Mouse (Mus musculus) Patski (cell line): ENCODE data around the gene Mid1. TPM values are rescaled to one million over a fixed set of nuclear protein-coding genes. Genes with fewer than 3 reads are reported as not detected.
A peak's percentile ranks its signal among the peaks of the same experiment; 100 is the strongest.
"Not testable (repeated sequence)": the region's sequence is repeated elsewhere in the genome, so short reads cannot be mapped to it uniquely, and the experiment has no call there.

Experiments
- ATAC-seq: fragments of 100-300 bp; one replicate; pipeline ENCODE4 v1.8.0; 2021
- CTCF ChIA-PET: fragments of 350-600 bp; sonication (Branson Sonifier 250); formaldehyde crosslinking; loops from one replicate; lab custom pipeline; 2022; ENCODE audit warnings: inconsistent platforms; lab: Charles Lee
- POLR2A ChIA-PET: fragments of 350-600 bp; sonication (Branson Sonifier 250); formaldehyde crosslinking; loops from one replicate; lab custom pipeline; 2022; ENCODE audit warnings: antibody characterized with exemption, inconsistent platforms; lab: Charles Lee
- DNase-seq: peaks from one replicate; pipeline ENCODE4 v3.0.0-alpha.2; 2011; ENCODE audit warnings: low read depth, low spot score
- H3K27me3 ChIP-seq: fragments of 371-371 bp; one replicate; pipeline ENCODE4 v1.5.1; 2021
- CTCF ChIP-seq: fragments of 100-300 bp; IDR thresholded peaks from one replicate; pipeline ENCODE4 v1.5.1; 2021
- in situ Hi-C: fragments of 300-500 bp; cut with MboI; formaldehyde crosslinking; loops from 3 replicates; pipeline ENCODE4 v1.11.1; 2018; ENCODE audit warnings: low pct_unique_long_range_greater_than_20kb, mixed read lengths
- polyA plus RNA-seq: library from polyadenylated mRNA; unstranded; gene quantifications from one replicate; pipeline ENCODE4 v1.2.3, GENCODE M21; 2021

Gene Mid1
- polyA plus RNA-seq, 1 experiment from 2014 or later = 105 TPM

DNA sequence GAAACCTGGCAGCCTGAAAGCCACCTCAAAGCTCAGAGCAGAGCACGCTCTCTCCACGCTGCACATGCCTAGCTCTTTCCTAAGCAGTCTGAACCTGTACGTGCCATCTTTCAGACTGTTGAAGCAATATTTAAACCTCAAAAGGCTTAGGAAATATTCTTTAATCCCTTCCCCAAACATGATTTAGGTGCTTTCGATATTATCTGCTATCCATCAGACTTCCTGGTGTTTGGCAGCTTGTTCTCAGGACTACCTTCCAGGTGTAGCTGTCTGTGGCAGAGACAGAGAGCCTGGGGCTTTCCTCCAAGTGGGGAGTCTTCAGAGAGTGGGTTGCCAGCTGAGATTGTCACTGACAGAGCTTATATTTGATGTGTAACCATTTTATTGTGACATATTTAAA, 255.5 kb downstream of the Mid1 start:
- in situ Hi-C loops = no loop called here

GRCm38 (mm10) chrX:169950596-169950995, 265.6 kb downstream of the Mid1 start:
- in situ Hi-C loops = no loop called here
- no peaks in the 10 kb centered on the region for H3K27me3 ChIP-seq
- ATAC-seq = no peak
- no peak for TF ChIP-seq CTCF
- DNase-seq = no peak
- ChIA-PET CTCF (interaction anchor here (1.5 to 1.8 kb wide), 2 partner anchors 10 to 17 kb away, joined by 4 to 7 read pairs; no protein-coding TSS in a partner anchor), POLR2A (no interaction called here)

More for the DNA sequence above, 255.5 kb downstream of the Mid1 start:
- H3K27me3 ChIP-seq = no peaks in the 10 kb centered on the region
- ChIA-PET CTCF (interaction anchor here (1.3 kb wide), 1 partner anchor 18 kb away, joined by 3 read pairs; no protein-coding TSS in a partner anchor), POLR2A (no interaction called here)
- no peak for DNase-seq
- no peak for ATAC-seq
- TF ChIP-seq CTCF = no peak

- ChIA-PET CTCF (no interaction called here), POLR2A (no interaction called here)
- in situ Hi-C loops = no loop called here
- H3K27me3 ChIP-seq = no peaks in the 10 kb centered on the region
- DNase-seq (no peak), ATAC-seq (no peak)
- TF ChIP-seq CTCF = no peak
Measured at GRCm38 (mm10) chrX:169969337-169969736, 284.3 kb downstream of the Mid1 start.

DNA sequence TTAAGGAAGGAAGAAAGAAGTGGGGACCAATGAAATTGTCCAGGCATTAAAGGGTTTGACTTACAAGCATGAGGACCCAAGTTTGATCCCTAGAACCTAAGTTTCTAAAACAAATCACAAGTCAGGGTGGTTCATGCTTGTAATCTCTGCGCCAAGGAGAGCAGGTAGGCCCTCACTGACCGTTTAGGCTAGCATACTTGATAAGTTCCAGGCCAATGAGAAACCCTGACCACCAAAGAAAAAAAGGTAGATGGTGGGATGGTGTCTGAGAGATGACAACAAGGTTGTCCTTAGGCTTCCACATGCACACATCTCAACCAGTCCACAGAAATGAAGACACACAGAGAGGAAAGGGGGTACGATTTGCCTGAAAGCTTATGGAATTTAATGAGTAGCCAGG, 284.8 kb downstream of the Mid1 start:
- CTCF ChIA-PET, in situ Hi-C loops, H3K27me3 ChIP-seq, ATAC-seq, POLR2A ChIA-PET, DNase-seq: not testable (repeated sequence)

DNA sequence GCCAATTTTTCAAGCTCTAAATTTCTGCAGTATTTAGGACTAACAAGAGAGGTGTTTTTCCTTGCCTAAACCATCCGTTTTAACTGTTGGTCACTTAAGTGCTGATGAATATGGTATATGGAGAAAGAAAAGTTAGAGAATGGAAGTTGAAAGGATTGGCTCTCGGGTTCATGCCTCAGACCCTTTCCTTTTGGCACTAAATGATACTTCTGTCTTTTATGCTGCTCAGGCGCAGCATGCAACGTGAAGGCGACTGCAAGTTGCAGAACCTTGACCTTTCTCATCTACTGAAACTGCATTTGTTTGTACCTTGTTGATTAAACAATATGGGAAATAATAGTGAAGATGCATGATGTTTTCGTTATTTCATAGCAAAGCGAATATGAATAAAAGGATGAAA, 285.5 kb downstream of the Mid1 start:
- ATAC-seq, DNase-seq, in situ Hi-C loops, CTCF ChIA-PET, H3K27me3 ChIP-seq, POLR2A ChIA-PET: not testable (repeated sequence)

DNA sequence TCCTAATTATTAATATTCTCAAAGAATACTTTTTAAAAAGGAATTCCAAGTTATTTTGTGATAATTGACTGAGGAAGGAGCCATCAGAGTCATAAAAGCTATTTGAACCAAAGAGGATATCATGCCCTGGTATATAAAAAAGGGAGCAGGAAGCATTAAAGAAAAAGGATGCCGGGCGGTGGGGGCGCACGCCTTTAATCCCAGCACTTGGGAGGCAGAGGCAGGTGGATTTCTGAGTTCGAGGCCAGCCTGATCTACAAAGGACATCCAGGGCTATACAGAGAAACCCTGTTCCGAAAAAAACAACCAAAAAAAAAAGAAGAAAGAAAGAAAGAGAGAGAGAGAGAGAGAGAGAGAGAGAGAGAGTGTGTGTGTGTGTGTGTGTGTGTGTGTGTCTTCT, 286.6 kb downstream of the Mid1 start:
- POLR2A ChIA-PET, CTCF ChIA-PET, DNase-seq, ATAC-seq, in situ Hi-C loops, H3K27me3 ChIP-seq: not testable (repeated sequence)

DNA sequence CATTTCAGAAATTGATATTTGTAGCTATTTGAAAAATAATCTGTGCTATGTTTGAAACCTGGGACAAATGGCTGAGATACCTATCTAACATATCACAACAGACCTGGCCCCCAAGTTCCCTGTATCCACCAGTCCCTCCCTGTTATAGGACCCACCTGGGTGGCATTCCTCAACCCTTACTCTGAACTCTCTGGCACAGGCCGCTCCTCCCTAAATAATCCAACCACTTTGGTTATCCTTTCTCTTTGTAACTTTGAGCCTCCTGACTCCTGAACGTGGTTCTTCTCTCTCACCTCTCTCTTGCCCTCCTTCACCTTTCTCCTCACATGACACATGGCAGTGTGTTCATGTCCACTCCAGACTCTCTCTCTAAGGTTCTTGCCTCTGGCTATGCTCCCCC, 287.1 kb downstream of the Mid1 start:
- ATAC-seq, POLR2A ChIA-PET, DNase-seq, in situ Hi-C loops, H3K27me3 ChIP-seq, CTCF ChIA-PET: not testable (repeated sequence)

GRCm38 (mm10) chrX:169972791-169973494, 287.9 kb downstream of the Mid1 start:
- ATAC-seq, CTCF ChIA-PET, DNase-seq, POLR2A ChIA-PET, in situ Hi-C loops: not testable (repeated sequence)
- peaks cover 13% of the 10 kb centered on the region for H3K27me3 ChIP-seq

GRCm38 (mm10) chrX:169973806-169974205, 288.8 kb downstream of the Mid1 start:
- peaks cover 14% of the 10 kb centered on the region for H3K27me3 ChIP-seq
- DNase-seq, POLR2A ChIA-PET, ATAC-seq, CTCF ChIA-PET, in situ Hi-C loops: not testable (repeated sequence)

- CTCF ChIA-PET, ATAC-seq: not testable (repeated sequence)
Measured at GRCm38 (mm10) chrX:169974456-169974855, 289.5 kb downstream of the Mid1 start.

GRCm38 (mm10) chrX:169974974-169975373, 290.0 kb downstream of the Mid1 start:
- H3K27me3 ChIP-seq = peaks cover 14% of the 10 kb centered on the region
- in situ Hi-C loops = loop anchor here (5.0 kb wide), 1 partner anchor 173 kb away; no protein-coding TSS in a partner anchor
- DNase-seq, CTCF ChIA-PET, POLR2A ChIA-PET: not testable (repeated sequence)
- peak; percentile 37 for ATAC-seq

More at GRCm38 (mm10) chrX:169974456-169974855, 289.5 kb downstream of the Mid1 start:
- DNase-seq, POLR2A ChIA-PET, in situ Hi-C loops: not testable (repeated sequence)
- peaks cover 14% of the 10 kb centered on the region for H3K27me3 ChIP-seq

GRCm38 (mm10) chrX:169975681-169976131, 290.7 kb downstream of the Mid1 start:
- ATAC-seq = peak; percentile 44
- CTCF ChIA-PET, DNase-seq, POLR2A ChIA-PET: not testable (repeated sequence)
- H3K27me3 ChIP-seq = peaks cover 14% of the 10 kb centered on the region
- in situ Hi-C loops = loop anchor here (5.0 kb wide), 1 partner anchor 173 kb away; no protein-coding TSS in a partner anchor

GRCm38 (mm10) chrX:169976340-169976739, 291.3 kb downstream of the Mid1 start:
- in situ Hi-C loops = loop anchor here (5.0 kb wide), 1 partner anchor 174 kb away; no protein-coding TSS in a partner anchor
- H3K27me3 ChIP-seq = peaks cover 14% of the 10 kb centered on the region
- DNase-seq, POLR2A ChIA-PET, ATAC-seq, CTCF ChIA-PET: not testable (repeated sequence)

DNA sequence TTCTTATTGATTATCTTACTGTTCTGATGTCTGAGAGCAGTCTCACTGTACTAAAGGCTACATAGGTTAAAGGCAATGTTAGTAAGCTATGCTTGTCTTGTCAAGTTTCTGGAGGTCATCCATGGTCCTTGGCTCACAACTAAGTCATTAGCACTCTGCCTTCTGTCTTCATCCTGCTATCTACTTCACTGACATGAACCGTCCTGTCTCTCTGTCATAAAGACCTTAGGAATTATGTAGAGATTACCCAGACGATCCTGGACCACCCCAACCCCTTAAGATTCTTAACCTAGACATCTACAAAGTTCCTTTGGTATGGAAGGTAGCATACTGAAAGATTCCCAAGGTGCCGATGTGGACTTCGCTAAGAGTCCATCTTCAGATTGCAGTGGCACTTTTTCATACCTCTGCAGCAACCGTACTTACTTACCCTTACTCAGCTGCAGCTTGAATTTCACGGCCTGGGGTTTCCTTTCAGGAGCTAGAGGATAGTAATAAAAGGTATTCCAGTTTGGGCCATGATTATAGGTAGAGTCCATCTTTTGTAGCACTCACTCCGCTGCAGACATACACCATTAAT, 292.9 kb downstream of the Mid1 start:
- ATAC-seq, DNase-seq, POLR2A ChIA-PET, CTCF ChIA-PET: not testable (repeated sequence)
- H3K27me3 ChIP-seq = peaks cover 14% of the 10 kb centered on the region
- in situ Hi-C loops = loop anchor here (5.0 kb wide), 1 partner anchor 176 kb away; no protein-coding TSS in a partner anchor
